Mouse (Mus musculus): ENCODE results near the gene Spdye4b.

DNA sequence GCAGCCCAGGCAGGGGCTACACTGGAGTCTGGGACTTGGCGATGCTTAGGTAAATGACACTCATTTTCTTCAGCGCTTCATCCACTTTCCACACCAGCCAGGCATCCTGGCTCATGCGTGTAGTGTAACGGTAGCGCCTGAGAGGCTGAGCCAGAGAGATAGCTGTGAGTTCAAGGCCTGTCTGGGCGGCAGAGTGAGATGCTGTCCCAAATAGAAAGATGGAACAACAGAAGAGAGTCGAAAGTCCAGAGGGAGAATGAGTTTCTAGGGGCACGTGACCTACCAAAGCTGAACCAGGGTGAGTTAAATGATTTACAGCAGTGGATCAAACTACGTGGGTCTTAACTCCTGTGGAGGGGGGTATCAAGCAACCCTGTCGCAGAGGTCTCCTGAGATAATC lies 27.1 kb upstream of the Spdye4b start:
- TF ChIP-seq CTCF (conservative IDR thresholded peaks at IDR 0.05; ENCODE audit: low read length) (no peak), POU5F1 (IDR thresholded peaks at IDR 0.05; ENCODE audit: borderline replicate concordance, low read length) (no peak)

All from E14TG2a.4 (cell line).